Mouse (Mus musculus) brain, embryonic 18.5 days (tissue): ENCODE data around the gene Cyp4f37.
"Not testable (repeated sequence)": the region's sequence is repeated elsewhere in the genome, so short reads cannot be mapped to it uniquely, and the experiment has no call there.

Source experiments
- DNase-seq: peaks from one replicate; pipeline ENCODE4 v3.0.0-alpha.2; 2012; ENCODE audit warnings: low read depth, low spot score

Cyp4f37 gene

DNA sequence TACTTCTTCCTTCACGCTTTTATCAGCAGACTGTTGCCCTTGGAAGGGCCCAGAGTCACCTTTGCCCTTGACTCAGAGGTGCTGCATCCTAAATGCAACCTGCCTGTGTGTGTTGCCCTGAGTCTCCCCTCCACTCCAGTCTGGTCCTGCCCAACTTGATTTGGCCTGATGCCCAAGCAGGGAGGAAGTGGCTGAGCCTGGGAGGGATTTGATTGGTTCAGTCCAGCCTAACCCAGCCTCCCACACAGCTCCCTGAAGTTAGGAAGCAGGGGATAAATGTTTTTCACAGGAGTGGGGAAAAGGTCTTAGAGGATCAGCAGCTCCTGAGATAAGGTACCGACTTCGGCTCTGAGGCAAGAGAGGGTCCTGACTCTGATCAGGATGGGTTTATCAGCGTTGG is at the start of gene Cyp4f37:
Gene Cyp4f37 (plus strand): TSS at position 292 of the 400 bp plus-strand sequence.
- DNase-seq: not testable (repeated sequence)

GRCm38 (mm10) chr17:32573286-32573685 is 47.8 kb upstream of the Cyp4f37 start:
- DNase-seq: not testable (repeated sequence)

DNA sequence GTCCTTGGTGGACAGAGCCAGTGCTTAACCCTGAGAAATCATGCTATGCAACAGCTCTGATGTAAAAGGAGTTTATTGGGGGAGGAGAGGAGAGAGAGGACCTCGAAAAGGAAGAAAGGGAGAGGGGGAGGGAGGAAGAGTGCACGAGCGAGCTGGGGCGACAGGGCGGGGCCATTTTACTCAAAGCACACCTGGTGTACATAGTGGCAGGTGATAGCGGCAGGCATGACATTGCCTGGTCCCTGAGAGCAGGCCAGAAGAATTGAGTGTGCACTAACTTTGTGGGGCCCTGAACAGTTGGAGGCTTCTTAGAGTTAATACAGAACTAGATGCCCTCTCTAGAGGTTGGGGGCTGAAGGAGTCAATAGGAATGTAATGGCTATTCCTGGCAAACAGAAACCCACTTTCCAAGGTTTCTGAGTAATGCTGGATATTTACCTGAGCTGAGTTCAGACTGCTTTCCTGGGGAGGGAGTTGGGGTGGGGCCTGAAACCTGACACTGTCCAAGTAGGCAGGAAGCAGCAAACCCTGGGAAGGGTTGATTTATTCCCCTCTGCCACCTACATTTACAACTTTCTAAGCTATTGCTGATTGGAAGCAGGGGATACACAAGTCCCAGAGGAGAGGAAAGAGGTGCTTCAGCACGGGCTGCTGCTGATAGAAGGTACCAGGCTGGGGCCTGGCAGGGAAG is 43.5 kb upstream of the Cyp4f37 start:
- DNase-seq: no peak

- no peak for DNase-seq
These were observed 24.6 kb upstream of the Cyp4f37 start for GRCm38 (mm10) chr17:32596494-32596893.

- no peak for DNase-seq
These were observed 13.1 kb upstream of the Cyp4f37 start for GRCm38 (mm10) chr17:32608055-32608454.

- DNase-seq: not testable (repeated sequence)
These were observed 10.9 kb upstream of the Cyp4f37 start for GRCm38 (mm10) chr17:32610231-32610630.

DNA sequence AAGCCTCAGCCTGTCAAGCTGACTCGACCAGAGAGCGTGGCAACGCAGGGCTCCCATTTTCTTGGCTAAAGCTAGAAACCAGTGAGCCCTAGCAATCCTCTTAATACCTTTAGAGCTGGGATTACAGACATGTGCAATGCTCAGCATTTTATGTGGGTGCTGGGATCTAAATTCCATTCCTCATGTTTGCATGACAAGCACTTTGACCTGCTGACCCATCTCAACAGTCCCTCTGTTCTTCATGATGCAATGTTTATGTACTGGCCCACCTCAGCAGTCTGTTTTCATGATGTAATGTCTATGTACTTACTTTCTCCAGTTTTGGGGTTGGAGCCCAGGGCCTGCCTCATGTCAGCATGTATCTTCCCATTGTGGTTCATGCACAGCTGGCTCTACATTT is 10.2 kb upstream of the Cyp4f37 start:
- no peak for DNase-seq

DNA sequence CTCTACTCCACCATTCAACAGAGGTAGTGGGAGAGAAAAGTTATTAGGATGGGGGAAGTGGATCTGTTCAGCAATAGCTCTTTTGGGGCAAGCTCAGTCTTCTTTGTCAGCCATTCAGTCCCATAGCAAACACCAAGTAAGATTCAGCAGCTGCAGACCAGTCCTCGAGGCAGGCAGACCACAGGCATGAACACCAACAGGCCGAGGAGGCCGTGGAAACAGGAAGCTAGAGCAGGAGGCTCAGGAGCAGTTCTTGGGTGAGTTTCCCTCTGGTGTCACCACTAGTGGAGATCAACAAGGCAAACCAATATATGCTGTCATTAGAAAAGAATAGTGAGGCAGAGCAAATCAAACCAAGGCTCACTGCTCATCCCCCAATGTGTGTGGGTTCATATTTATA is 8.7 kb upstream of the Cyp4f37 start:
- no peak for DNase-seq

- DNase-seq: no peak
These were observed 3.9 kb upstream of the Cyp4f37 start for GRCm38 (mm10) chr17:32617252-32617651.

- not testable (repeated sequence) for DNase-seq
These were observed 8.6 kb downstream of the Cyp4f37 start for GRCm38 (mm10) chr17:32629726-32630125.

DNA sequence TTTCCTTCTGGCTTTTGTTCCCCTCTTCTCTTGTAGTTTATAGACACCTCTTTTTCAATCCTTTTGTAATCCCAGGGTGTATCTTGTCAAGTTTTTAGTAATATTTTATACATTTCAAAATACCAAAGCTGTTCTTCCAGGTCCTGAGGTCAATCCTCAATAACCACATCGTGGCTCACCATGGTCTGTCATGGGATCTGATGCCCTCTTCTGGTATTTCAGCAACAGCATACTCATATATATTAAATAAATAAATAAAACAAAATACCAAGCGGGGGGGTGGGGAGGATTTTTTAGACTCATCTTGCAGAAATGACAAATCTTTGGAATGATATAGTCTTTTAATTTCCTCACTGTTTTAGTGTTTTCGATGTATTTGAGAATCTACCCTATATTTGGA is 10.8 kb downstream of the Cyp4f37 start:
- no peak for DNase-seq

DNA sequence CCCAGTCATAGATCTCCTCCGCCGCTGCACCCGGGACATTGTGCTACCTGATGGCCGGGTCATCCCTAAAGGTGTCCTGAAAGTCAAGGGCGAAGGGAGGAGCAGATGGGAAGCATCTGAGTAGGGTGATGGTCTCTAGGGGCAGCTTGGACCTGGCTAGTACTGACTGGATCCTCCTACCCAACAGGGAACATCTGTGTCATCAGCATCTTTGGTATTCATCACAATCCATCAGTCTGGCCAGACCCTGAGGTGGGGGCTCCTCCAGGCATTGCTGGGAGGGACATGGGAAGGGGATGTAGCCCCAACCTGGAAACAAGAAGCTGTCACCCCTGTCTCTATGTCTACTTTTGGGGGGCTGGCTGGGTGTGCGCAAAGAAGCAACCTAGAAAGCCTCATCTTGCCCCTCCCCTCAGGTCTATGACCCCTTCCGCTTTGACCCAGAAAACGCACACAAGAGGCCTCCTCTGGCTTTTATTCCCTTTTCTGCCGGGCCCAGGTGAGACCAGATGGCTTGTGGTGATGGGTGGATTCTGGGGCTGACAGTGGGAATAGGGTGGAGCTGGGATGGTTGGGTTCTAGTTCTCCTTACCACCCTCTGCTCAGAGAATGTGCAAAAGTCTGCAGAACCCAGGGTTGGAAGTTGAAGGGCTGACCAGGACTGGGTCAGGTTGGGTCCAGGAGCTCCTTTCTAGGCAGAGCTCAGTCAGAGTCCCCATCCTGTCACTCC is 13.3 kb downstream of the Cyp4f37 start:
- not testable (repeated sequence) for DNase-seq

GRCm38 (mm10) chr17:32634972-32635314 is 13.8 kb downstream of the Cyp4f37 start:
- peak; percentile 57 for DNase-seq

DNA sequence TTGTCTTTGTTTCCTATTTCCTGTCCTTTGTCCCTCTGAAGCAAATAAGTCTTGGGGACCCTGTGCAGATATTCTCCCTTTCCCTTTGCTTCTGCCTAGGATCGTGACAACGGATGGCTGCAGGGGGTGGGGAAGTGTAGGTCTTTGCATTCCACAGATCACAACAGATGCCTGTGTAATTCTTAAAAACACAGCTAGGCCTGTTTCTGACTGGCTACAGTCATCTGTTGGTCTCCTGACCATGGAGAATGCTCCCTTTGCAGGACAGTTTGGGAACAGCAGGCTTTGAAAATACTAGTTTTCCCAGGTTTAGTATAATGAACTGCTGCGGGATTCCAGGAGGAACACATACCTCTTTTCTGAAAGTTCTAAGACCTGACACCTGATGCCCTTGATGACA is 15.2 kb downstream of the Cyp4f37 start:
- DNase-seq: no peak

GRCm38 (mm10) chr17:32637151-32637550 is 16.0 kb downstream of the Cyp4f37 start:
- no peak for DNase-seq

- DNase-seq: no peak
These were observed 25.5 kb downstream of the Cyp4f37 start for GRCm38 (mm10) chr17:32646631-32647030.

DNA sequence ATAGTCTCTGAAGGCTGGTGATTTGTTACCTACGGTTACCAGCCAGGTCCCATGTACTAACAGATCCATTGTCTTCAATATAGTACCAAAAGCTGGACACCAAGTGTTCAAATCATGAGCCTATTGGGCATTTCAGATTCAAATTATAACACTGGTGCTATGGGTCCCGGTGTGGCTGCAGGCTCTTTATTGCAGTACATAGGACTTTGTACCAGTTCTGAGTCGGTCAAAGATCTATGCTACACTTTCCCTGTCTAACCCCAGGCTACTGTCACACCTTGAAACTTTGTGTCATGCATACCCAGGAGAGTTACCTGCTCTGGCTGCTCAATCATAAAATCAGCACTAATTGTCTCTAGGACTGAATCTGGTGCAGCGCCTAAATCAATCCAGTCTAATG is 32.8 kb downstream of the Cyp4f37 start:
- no peak for DNase-seq

GRCm38 (mm10) chr17:32657041-32657440 is 35.9 kb downstream of the Cyp4f37 start:
- DNase-seq: no peak

GRCm38 (mm10) chr17:32658246-32658645 is 37.1 kb downstream of the Cyp4f37 start:
- DNase-seq: no peak

DNA sequence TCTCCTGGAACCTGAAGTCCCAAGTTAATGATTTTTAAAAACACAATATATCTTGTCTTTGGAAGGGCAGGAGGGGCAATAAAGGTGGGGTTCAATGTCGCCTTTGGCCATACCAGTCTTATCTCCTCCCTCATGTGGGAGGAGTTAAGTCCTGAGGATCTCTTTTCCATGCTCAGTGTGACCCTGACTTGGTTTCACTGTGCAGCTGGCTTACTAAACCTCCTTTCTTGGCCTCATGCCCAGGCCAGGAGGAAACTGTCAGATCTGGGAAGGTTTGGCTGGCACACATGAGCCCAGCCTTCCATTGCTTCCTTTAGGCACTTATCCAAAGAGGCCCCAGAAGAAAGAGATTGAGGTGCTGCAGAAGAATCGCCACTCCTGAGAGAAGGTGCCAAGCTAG is 37.6 kb downstream of the Cyp4f37 start, which contains the start of gene Cyp4f40:
Gene Cyp4f40 (plus strand): TSS at position 189 of the 400 bp plus-strand sequence.
- DNase-seq: no peak

DNA sequence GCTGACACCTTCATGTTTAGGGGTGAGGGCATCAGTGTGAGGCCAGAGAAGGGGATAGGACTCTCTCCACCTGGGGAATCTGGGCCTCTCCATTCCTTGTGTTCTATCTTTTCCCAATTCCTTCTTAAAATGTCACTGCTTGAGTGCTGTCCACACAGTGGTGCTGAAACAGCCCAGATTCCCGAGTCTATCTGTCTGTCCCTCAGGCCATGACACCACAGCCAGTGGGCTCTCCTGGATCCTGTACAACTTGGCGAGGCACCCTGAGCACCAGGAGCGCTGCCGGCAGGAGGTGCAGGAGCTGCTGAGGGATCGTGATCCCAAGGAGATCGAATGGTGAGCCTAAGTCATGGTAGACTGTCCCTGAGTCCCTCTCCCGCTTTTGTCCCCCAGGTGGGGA is 52.9 kb downstream of the Cyp4f37 start:
- no peak for DNase-seq

GRCm38 (mm10) chr17:32676040-32676635 is 55.0 kb downstream of the Cyp4f37 start:
- DNase-seq: no peak

DNA sequence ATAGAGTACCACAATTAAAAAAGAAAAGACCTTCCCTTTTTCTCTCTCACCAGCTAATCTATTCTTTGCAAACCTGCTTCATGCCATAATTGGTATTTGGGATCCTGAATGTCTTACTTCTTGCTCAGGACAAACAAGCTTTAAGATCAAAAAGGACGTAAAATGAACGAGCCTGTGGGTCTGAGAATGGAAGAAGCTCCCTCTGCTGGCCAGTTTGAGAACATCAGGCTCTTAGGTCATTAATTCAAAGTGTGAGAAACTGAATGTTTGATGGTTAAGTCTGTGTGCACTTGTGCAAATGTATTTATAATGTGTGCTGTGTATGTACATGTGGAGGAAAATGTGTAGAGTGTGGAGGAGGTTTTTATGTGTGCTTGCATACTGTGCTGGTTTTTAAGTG is 59.3 kb downstream of the Cyp4f37 start:
- no peak for DNase-seq
